Mouse (Mus musculus) heart, postnatal 0 days (tissue): ENCODE measurements at regions not wholly inside any gene's neighbourhood (a gene's known extent, or its start where the extent isn't known, plus 50 kb on each side); places are given as distances from the start of the nearest gene placed in this dataset.

Source experiments
- ATAC-seq: fragments of 200-750 bp; cut with Nextera tagmentation; 2 replicates; pipeline ENCODE4 v1.8.0; 2017; ENCODE audit warnings: low read depth, moderate number of reproducible peaks, moderate library complexity; ENCODE audit not compliant: insufficient read depth
- DNase-seq: peaks from one replicate; pipeline ENCODE4 v3.0.0-alpha.2; 2016; ENCODE audit warnings: low spot score
- H3K27ac ChIP-seq: fragments of 300-500 bp; sonication (generic); 2 replicates; pipeline ENCODE4 v1.5.1; 2014; ENCODE audit warnings: low read depth, mild to moderate bottlenecking
- H3K27me3 ChIP-seq: fragments of 300-500 bp; sonication (generic); 2 replicates; pipeline ENCODE4 v1.6.1; 2014; ENCODE audit warnings: low read length, mixed read lengths; ENCODE audit not compliant: control insufficient read depth, insufficient read depth
- H3K36me3 ChIP-seq: fragments of 300-500 bp; sonication (generic); replicated peaks from 2 replicates; pipeline ENCODE4 v1.6.1; 2014; ENCODE audit warnings: low read length, mixed read lengths; ENCODE audit not compliant: control insufficient read depth, insufficient read depth
- H3K4me1 ChIP-seq: fragments of 300-500 bp; sonication (generic); 2 replicates; pipeline ENCODE4 v1.6.1; 2014; ENCODE audit warnings: antibody characterized with exemption; ENCODE audit not compliant: control insufficient read depth, insufficient read depth
- H3K4me2 ChIP-seq: fragments of 300-500 bp; sonication (generic); 2 replicates; pipeline ENCODE4 v1.6.1; 2014; ENCODE audit warnings: low read depth, mild to moderate bottlenecking, low read length, moderate library complexity
- H3K4me3 ChIP-seq: fragments of 300-500 bp; sonication (generic); 2 replicates; pipeline ENCODE4 v1.5.1; 2014; ENCODE audit warnings: low read depth, low read length
- H3K9ac ChIP-seq: fragments of 300-500 bp; sonication (generic); replicated peaks from 2 replicates; pipeline ENCODE4 v1.6.1; 2014; ENCODE audit warnings: low read depth, low read length, mixed read lengths
- H3K9me3 ChIP-seq: fragments of 300-500 bp; sonication (generic); replicated peaks from 2 replicates; pipeline ENCODE4 v1.6.1; 2016; ENCODE audit warnings: low read length; ENCODE audit not compliant: control insufficient read depth
- CTCF ChIP-seq: IDR thresholded peaks from 2 replicates; pipeline ENCODE4 v1.5.1; 2016; ENCODE audit warnings: antibody characterized with exemption, control low read depth, low read depth
- EP300 ChIP-seq: IDR thresholded peaks from 2 replicates; pipeline ENCODE4 v1.6.1; 2016; ENCODE audit warnings: antibody characterized with exemption, low read depth
- WGBS: fragments of 180-500 bp; shearing (Covaris S2); extraction: QIAGEN DNeasy Blood & Tissue Kit; methylation state at CpG from one replicate; pipeline ENCODE4 v1.1.7; 2014; 5-methylcytosine and 5-hydroxymethylcytosine counted together

GRCm38 (mm10) chr5:58738041-58738440 is 1020.3 kb downstream of the Pcdh7 start:
- Histone ChIP-seq H3K27me3 (no peaks in the 10 kb centered on the region), H3K36me3 (no peaks in the 10 kb centered on the region), H3K4me1 (no peaks in the 10 kb centered on the region), H3K9ac (no peak overlapping the region), H3K9me3 (no peaks in the 10 kb centered on the region), H3K4me3 (no peak overlapping the region), H3K27ac (no peak overlapping the region), H3K4me2 (no peak overlapping the region)
- DNase-seq (no peak), ATAC-seq (no peak)
- TF ChIP-seq CTCF: no peak
- TF ChIP-seq EP300: no peak
- 70% methylated on average over 4 of the region's 4 CpGs for WGBS

GRCm38 (mm10) chr5:58740759-58741158 is 1023.0 kb downstream of the Pcdh7 start:
- 72% methylated on average over 1 of the region's 1 CpGs for WGBS
- TF ChIP-seq CTCF (no peak), EP300 (no peak)

GRCm38 (mm10) chr5:58747684-58748083 is 1029.9 kb downstream of the Pcdh7 start:
- no peak overlapping the region for H3K9ac ChIP-seq
- H3K27me3 ChIP-seq: no peaks in the 10 kb centered on the region
- TF ChIP-seq EP300 (no peak), CTCF (no peak)
- H3K4me1 ChIP-seq: no peaks in the 10 kb centered on the region
- ATAC-seq: no peak
- no peaks in the 10 kb centered on the region for H3K36me3 ChIP-seq
- DNase-seq: no peak
- WGBS: 40% methylated on average over 6 of the region's 6 CpGs
- no peaks in the 10 kb centered on the region for H3K9me3 ChIP-seq
- H3K4me3 ChIP-seq: no peak overlapping the region
- H3K27ac ChIP-seq: no peak overlapping the region
- no peak overlapping the region for H3K4me2 ChIP-seq

More at GRCm38 (mm10) chr5:58740759-58741158, 1023.0 kb downstream of the Pcdh7 start:
- Histone ChIP-seq H3K36me3 (no peaks in the 10 kb centered on the region), H3K9me3 (no peaks in the 10 kb centered on the region), H3K27ac (no peak overlapping the region), H3K4me2 (no peak overlapping the region), H3K4me3 (no peak overlapping the region), H3K27me3 (no peaks in the 10 kb centered on the region), H3K9ac (no peak overlapping the region), H3K4me1 (no peaks in the 10 kb centered on the region)
- no peak for ATAC-seq
- no peak for DNase-seq

- no peaks in the 10 kb centered on the region for H3K36me3 ChIP-seq
- DNase-seq (no peak), ATAC-seq (no peak)
- no peak overlapping the region for H3K27ac ChIP-seq
- TF ChIP-seq CTCF: no peak
- TF ChIP-seq EP300: no peak
- H3K27me3 ChIP-seq: no peaks in the 10 kb centered on the region
- H3K9ac ChIP-seq: no peak overlapping the region
- WGBS: 63% methylated on average over 6 of the region's 6 CpGs
- H3K4me3 ChIP-seq: no peak overlapping the region
- no peak overlapping the region for H3K4me2 ChIP-seq
- H3K9me3 ChIP-seq: no peaks in the 10 kb centered on the region
- H3K4me1 ChIP-seq: no peaks in the 10 kb centered on the region
These were observed 1034.0 kb downstream of the Pcdh7 start for GRCm38 (mm10) chr5:58751777-58752176.
